Mouse (Mus musculus) intestine, embryonic 14.5 days (tissue): ENCODE measurements around the gene Zfp316. TPM values are rescaled to one million over a fixed set of nuclear protein-coding genes. Genes with fewer than 3 reads are reported as not detected.

Experiments used
- ATAC-seq: fragments of 200-750 bp; cut with Nextera tagmentation; replicated peaks from 2 replicates; pipeline ENCODE4 v1.8.0; 2017; ENCODE audit warnings: low read depth, moderate number of reproducible peaks, moderate TSS enrichment, moderate library complexity; ENCODE audit not compliant: low FRiP score, low TSS enrichment
- DNase-seq: peaks from one replicate; pipeline ENCODE4 v3.0.0-alpha.2; 2018; ENCODE audit warnings: low spot score
- H3K27ac ChIP-seq: fragments of 300-500 bp; sonication (generic); 2 replicates; pipeline ENCODE4 v1.5.1; 2014; ENCODE audit warnings: low read depth, mild to moderate bottlenecking, control low read depth
- H3K27me3 ChIP-seq: fragments of 300-500 bp; sonication (generic); replicated peaks from 2 replicates; pipeline ENCODE4 v1.6.1; 2014; ENCODE audit warnings: low read length, control low read depth; ENCODE audit not compliant: control insufficient read depth, insufficient read depth
- H3K36me3 ChIP-seq: fragments of 300-500 bp; sonication (generic); 2 replicates; pipeline ENCODE4 v1.6.1; 2014; ENCODE audit warnings: low read length, control low read depth; ENCODE audit not compliant: control insufficient read depth, insufficient read depth
- H3K4me1 ChIP-seq: fragments of 300-500 bp; sonication (generic); replicated peaks from 2 replicates; pipeline ENCODE4 v1.6.1; 2014; ENCODE audit warnings: low read length, control low read depth, mixed read lengths; ENCODE audit not compliant: control insufficient read depth, insufficient read depth
- H3K4me2 ChIP-seq: fragments of 300-500 bp; sonication (generic); 2 replicates; pipeline ENCODE4 v1.6.1; 2014; ENCODE audit warnings: low read length
- H3K4me3 ChIP-seq: fragments of 300-500 bp; sonication (generic); 2 replicates; pipeline ENCODE4 v1.5.1; 2014; ENCODE audit warnings: low read depth, low read length, control low read depth, mixed read lengths
- H3K9ac ChIP-seq: fragments of 300-500 bp; sonication (generic); 2 replicates; pipeline ENCODE4 v1.6.1; 2014; ENCODE audit warnings: mild to moderate bottlenecking, low read length
- H3K9me3 ChIP-seq: fragments of 300-500 bp; sonication (generic); 2 replicates; pipeline ENCODE4 v1.6.1; 2016; ENCODE audit warnings: low read length, control low read depth; ENCODE audit not compliant: control insufficient read depth
- WGBS: fragments of 180-500 bp; shearing (Covaris S2); extraction: QIAGEN DNeasy Blood & Tissue Kit; methylation state at CpG from one replicate; pipeline ENCODE4 v1.1.7; 2014; 5-methylcytosine and 5-hydroxymethylcytosine counted together
- polyA plus RNA-seq: library from polyadenylated mRNA; unstranded; fragments of >200 nt; fragmentation: Nextera tagmentation; extraction: Ambion mirVana; gene quantifications from 2 replicates; pipeline ENCODE4 v1.2.1, GENCODE M21; 2014

The Zfp316 gene
- polyA plus RNA-seq, 1 experiment from 2014 or later, result 2.0 TPM

DNA sequence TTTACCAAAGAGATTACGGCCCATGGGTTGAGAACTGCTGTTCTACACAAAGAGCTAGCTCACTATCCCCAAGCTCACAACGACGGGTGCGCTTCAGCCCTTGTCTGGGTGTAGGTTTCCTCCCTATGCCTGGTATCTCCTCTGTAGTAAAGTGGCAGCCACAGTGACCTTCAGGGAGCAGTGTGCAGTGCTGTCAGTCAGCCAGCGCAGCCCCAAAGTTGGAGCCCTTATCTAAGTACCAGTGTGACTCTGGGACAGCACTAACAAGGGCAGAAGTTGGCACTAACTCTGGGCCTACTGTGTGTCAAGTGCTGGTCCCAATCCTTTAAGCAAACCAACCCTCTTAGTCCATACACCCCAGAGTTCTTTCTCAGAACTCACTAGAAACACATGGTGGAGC lies 39.0 kb upstream of the Zfp316 start:
- 82% methylated on average over 5 of the region's 5 CpGs for WGBS

DNA sequence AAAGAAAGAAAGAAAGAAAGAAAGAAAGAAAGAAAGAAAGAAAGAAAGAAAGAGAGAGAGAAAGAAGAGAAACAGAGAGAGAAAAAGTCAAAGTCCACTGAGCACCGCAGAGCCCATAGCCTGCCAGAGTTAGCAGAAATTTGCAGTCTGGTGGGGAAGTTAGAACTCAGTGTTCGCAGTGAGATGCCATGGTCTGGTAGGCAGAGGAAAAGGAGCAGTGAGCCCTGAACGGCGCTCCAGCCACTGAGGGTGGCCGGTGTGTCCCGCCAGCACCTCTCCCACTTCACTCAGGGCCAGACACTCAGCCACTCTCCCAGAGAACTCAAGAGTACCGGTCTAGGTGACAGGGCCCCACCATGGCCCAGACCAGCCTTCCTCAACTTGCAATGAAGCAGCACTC lies 34.4 kb upstream of the Zfp316 start:
- Histone ChIP-seq H3K36me3 (peaks cover 86% of the 10 kb centered on the region), H3K4me1 (no peaks in the 10 kb centered on the region), H3K9ac (no peak overlapping the region), H3K4me2 (no peak overlapping the region), H3K4me3 (no peak overlapping the region), H3K27me3 (no peaks in the 10 kb centered on the region), H3K9me3 (no peaks in the 10 kb centered on the region), H3K27ac (no peak overlapping the region)
- ATAC-seq (no peak), DNase-seq (no peak)
- WGBS, result 89% methylated on average over 7 of the region's 7 CpGs

More for the DNA sequence above, 39.0 kb upstream of the Zfp316 start:
- Histone ChIP-seq H3K9me3 (no peaks in the 10 kb centered on the region), H3K27ac (no peak overlapping the region), H3K27me3 (no peaks in the 10 kb centered on the region), H3K4me2 (no peak overlapping the region), H3K9ac (no peak overlapping the region), H3K36me3 (peaks cover 73% of the 10 kb centered on the region), H3K4me3 (no peak overlapping the region), H3K4me1 (peaks cover 10% of the 10 kb centered on the region; the same call in 1 of the 2 replicates)
- DNase-seq (no peak), ATAC-seq (no peak)

DNA sequence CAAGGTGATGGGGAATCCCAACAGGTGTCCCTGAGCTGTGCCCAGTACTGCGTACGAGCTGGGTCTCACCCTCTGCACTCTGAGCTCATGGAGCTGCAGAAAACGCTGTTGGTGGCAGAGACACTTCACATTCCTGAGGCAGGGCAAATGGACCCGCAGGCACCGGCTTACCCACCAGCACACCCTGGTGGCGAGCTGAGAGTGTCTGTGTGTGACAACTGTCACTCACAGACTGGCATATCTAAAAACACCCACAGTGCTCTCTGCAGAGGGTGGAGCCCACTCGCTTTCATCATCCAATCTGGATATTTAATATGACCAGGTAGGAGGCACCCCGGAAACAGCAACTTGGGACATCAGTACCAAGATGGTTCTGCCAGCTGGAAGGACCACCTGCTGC lies 31.5 kb upstream of the Zfp316 start:
- ATAC-seq (no peak), DNase-seq (no peak)
- no peaks in the 10 kb centered on the region for H3K27me3 ChIP-seq
- no peak overlapping the region for H3K9ac ChIP-seq
- no peaks in the 10 kb centered on the region for H3K4me1 ChIP-seq
- peaks cover 66% of the 10 kb centered on the region for H3K36me3 ChIP-seq
- no peak overlapping the region for H3K4me3 ChIP-seq
- no peaks in the 10 kb centered on the region for H3K9me3 ChIP-seq
- H3K4me2 ChIP-seq, result no peak overlapping the region
- H3K27ac ChIP-seq, result no peak overlapping the region
- WGBS, result 77% methylated on average over 8 of the region's 8 CpGs

DNA sequence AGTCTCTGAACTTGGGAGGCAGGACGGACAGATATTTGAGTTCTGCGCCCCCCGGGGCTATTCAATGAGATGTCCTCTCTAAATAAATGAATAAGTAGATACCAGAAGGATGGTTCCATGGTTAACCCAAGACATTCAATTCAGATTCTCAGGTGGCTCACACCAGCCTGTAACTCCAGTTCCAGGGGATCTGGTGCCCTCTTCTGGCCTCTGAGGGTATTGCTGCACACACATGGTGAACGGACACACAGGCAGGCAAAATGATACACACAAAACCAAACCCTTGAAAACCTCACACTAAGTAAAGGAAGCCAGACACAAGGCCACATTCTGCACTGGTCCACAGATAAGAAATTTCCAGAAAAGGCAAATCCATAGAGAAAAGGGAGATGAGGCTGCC lies 29.9 kb upstream of the Zfp316 start:
- 89% methylated on average over 4 of the region's 4 CpGs for WGBS
- DNase-seq (peak; percentile 80), ATAC-seq (no peak)
- Histone ChIP-seq H3K27ac (no peak overlapping the region), H3K4me3 (no peak overlapping the region), H3K36me3 (peaks cover 51% of the 10 kb centered on the region), H3K9me3 (no peaks in the 10 kb centered on the region), H3K4me1 (no peaks in the 10 kb centered on the region), H3K9ac (no peak overlapping the region), H3K4me2 (no peak overlapping the region), H3K27me3 (no peaks in the 10 kb centered on the region)

DNA sequence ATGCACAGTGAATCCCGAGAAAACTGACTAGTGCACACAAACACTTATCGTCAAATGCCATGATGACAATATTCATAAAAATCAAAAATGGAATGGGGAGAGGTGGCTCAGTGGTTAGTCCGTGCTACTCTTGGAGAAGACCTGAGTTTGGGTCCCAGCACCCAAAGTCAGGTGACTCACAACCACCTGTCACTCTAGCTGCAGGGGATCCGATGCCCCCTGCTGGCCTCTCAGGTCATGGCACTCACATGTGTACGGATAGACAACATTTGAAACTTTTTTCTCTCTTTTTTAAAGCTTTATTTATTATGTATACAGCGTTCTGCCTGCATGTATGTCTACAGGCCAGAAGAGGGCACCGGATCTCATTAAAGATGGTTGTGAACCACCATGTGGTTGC lies 28.6 kb upstream of the Zfp316 start:
- WGBS, result 94% methylated on average over 7 of the region's 7 CpGs
- H3K27ac ChIP-seq, result no peak overlapping the region
- ATAC-seq, result no peak
- no peak overlapping the region for H3K9ac ChIP-seq
- peaks cover 13% of the 10 kb centered on the region for H3K27me3 ChIP-seq
- no peak overlapping the region for H3K4me2 ChIP-seq
- no peaks in the 10 kb centered on the region for H3K4me1 ChIP-seq
- no peaks in the 10 kb centered on the region for H3K9me3 ChIP-seq
- no peak overlapping the region for H3K4me3 ChIP-seq
- peaks cover 42% of the 10 kb centered on the region for H3K36me3 ChIP-seq
- DNase-seq, result no peak

DNA sequence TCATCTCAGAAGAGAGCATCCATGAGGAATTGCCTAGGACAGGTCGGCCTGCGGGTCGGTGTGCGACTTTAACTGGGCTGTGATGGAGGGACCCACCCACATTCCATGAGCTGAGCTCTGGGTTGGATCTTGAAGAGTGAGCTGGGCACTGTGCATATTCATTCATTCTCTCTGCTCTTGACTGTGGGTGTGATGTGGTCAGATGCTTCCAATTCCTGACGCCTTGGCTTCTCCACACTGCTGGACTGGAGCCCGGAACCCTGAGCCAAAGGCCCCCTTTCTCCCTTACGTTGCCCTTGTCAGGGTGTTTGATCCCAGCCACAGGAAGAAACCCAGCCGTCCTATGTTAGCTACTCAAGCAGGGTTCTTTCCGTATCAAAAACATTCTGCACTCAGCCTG lies 28.2 kb upstream of the Zfp316 start:
- H3K36me3 ChIP-seq, result peaks cover 38% of the 10 kb centered on the region
- H3K4me3 ChIP-seq, result no peak overlapping the region
- no peak for DNase-seq
- peaks cover 17% of the 10 kb centered on the region for H3K27me3 ChIP-seq
- no peak for ATAC-seq
- WGBS, result 93% methylated on average over 9 of the region's 9 CpGs
- no peaks in the 10 kb centered on the region for H3K9me3 ChIP-seq
- no peak overlapping the region for H3K4me2 ChIP-seq
- no peak overlapping the region for H3K27ac ChIP-seq
- H3K9ac ChIP-seq, result no peak overlapping the region
- no peaks in the 10 kb centered on the region for H3K4me1 ChIP-seq

DNA sequence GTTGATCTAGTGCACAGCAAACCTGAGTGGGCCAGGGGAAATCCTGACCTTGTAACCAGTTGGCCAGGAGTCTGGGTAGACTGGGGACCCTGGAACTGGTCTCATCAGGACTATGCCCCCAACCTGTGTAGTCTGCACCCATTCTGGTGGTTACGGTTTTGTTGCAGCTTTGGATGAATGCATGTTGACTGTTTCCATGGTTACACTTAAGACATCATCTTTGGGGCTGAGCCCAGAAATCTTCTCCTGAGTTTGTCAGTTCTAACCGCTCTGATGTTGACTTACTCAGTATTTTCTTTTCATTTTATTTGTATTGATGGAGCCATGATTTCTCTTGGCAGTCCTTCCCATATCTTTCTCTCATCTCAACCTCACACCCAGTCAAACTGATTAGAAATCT lies 25.5 kb upstream of the Zfp316 start:
- H3K9me3 ChIP-seq, result no peaks in the 10 kb centered on the region
- H3K4me3 ChIP-seq, result no peak overlapping the region
- H3K36me3 ChIP-seq, result peaks cover 15% of the 10 kb centered on the region
- H3K27me3 ChIP-seq, result peaks cover 42% of the 10 kb centered on the region
- H3K9ac ChIP-seq, result no peak overlapping the region
- 89% methylated on average over 2 of the region's 2 CpGs for WGBS
- ATAC-seq, result no peak
- DNase-seq, result no peak
- H3K27ac ChIP-seq, result no peak overlapping the region
- no peaks in the 10 kb centered on the region for H3K4me1 ChIP-seq
- H3K4me2 ChIP-seq, result no peak overlapping the region

DNA sequence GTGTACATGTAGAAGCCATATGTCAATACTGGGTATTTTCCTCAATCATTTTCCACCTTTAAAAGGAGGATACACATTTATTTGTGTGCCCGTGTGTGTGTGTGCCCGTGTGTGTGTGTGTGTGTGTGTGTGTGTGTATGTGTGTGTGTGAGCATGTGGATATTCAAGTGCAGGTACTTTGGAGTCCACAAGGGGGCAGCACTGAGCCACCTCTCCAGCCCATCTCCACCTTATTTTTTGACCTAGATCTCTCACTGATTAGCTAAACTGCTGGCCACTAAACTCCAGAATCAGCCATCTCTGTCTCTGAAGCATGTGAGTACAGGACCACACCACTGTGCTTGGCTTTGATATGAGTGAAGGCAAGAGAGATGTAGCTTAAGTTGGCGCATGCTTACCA lies 25.0 kb upstream of the Zfp316 start:
- no peaks in the 10 kb centered on the region for H3K9me3 ChIP-seq
- ATAC-seq, result no peak
- no peak overlapping the region for H3K4me3 ChIP-seq
- H3K27me3 ChIP-seq, result peaks cover 47% of the 10 kb centered on the region
- H3K9ac ChIP-seq, result no peak overlapping the region
- DNase-seq, result no peak
- peaks cover 11% of the 10 kb centered on the region for H3K36me3 ChIP-seq
- H3K4me2 ChIP-seq, result no peak overlapping the region
- 91% methylated on average over 3 of the region's 3 CpGs for WGBS
- H3K27ac ChIP-seq, result no peak overlapping the region
- no peaks in the 10 kb centered on the region for H3K4me1 ChIP-seq

DNA sequence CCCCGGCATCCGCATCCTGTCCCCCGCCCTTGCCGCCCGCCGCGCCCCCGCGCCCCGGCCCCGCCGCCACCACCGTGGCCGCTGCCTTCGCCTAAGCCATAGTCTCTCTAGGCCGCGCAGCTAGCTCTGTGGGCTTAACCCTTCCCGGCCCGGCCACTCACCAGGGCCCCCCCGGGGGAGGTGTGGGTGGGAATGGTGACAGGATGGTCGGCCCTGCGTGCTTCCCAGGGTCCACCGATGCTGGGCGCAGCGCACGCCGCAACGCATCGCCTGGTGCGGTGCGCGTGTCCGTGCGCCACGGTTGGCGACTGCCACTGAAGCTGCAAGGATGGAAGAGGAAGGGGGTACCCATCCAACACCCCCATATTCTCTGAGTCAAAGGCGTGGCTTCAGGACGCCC lies 23.6 kb upstream of the Zfp316 start, which contains the start of gene Zfp853:
Gene Zfp853 (minus strand): TSS at position 220 of the 400 bp plus-strand sequence.
- H3K9me3 ChIP-seq, result no peaks in the 10 kb centered on the region
- H3K4me1 ChIP-seq, result no peaks in the 10 kb centered on the region
- no peaks in the 10 kb centered on the region for H3K36me3 ChIP-seq
- H3K4me2 ChIP-seq, result peak within 1 kb of the TSS; percentile 82
- H3K27ac ChIP-seq, result no peak within 1 kb of the TSS
- WGBS, result 8% methylated on average over 32 of the region's 38 CpGs
- DNase-seq, result peak; percentile 59
- H3K27me3 ChIP-seq, result peaks cover 61% of the 10 kb centered on the region
- peak within 1 kb of the TSS; percentile 45 for H3K4me3 ChIP-seq
- ATAC-seq, result no peak
- peak within 1 kb of the TSS; percentile 44 for H3K9ac ChIP-seq
